Mouse (Mus musculus): ENCODE results near the gene Inpp5a.

Gene Inpp5a

DNA sequence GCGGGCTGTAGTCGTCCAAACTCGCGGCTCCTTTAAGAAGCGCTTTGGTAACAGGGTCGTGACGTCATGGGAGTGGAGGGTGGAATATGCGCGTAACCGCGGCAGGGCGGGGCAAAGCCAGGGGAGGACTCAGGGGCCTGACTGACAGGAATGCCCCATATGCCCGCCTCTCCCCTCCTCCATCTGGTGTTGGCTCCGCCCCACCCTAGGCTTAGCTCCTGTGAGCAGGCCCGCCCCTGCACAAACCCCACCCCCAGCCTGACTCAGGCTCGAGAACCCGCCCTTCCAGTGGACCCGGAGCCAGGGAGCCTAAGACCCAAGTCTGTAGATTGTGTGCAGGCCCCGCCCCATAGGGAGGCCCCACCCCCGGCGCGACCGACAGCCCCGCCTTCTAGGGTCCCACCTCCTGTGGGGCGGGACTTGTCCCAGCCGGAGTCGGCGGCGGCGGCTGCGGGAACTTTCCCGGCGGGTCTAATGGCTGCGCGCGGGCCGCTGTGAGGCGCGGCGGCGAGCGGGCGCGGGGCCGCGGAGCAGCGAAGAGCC lies at the start of gene Inpp5a:
Gene Inpp5a (plus strand): TSS at position 440 of the 543 bp plus-strand sequence.
- peak; percentile 98 to 99 for DNase-seq (ENCODE audit: low spot score in 2 of 2)

DNA sequence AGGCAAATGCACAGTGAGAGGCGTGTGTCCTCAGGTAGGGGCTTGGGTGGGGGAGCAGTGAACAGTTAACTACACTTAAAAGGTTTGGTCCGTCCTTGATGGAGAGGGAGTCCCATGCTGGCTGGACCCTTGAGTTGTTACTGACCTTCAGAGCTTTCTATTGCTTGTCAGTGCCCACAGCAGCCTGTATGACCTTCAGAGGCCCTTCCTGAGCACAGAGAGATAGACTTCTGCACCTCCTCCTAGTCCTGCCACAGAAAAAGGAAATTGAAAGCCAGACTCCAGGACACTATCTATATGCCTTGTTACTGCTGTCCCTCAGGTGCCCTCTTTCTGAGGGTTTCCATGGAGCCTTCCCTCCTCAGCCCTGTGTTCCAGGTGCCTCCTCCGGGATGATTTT lies 49.7 kb upstream of the Inpp5a start:
- no peak for DNase-seq (ENCODE audit: low spot score in 2 of 2)

- DNase-seq (ENCODE audit: low spot score in 2 of 2) = no peak
Observed at GRCm38 (mm10) chr7:139341020-139341660, 47.8 kb upstream of the Inpp5a start.

GRCm38 (mm10) chr7:139342809-139343208 lies 46.1 kb upstream of the Inpp5a start:
- no peak for DNase-seq (ENCODE audit: low spot score in 2 of 2)

DNA sequence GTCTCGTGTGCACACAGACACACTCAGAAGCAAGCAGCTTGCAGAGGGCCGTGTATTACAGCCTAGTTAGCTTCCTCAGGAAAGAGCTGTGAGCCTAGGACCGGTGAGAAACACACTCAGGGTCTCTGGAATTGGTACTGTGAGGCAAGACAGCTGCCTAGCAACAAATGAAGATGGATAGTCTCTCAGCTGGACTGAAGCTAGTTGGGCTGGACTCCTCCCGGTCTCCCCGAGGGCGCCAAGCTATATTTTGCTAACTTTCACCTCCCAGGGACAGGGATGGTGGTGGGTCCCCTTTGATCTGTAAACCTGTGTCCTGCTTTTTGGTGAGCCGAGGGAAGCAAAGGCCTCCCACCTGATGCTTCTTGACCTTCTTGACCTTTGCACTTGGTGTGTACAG lies 41.9 kb upstream of the Inpp5a start:
- no peak for DNase-seq (ENCODE audit: low spot score in 2 of 2)

- DNase-seq (ENCODE audit: low spot score in 2 of 2) = no peak
Observed at GRCm38 (mm10) chr7:139350606-139351005, 38.3 kb upstream of the Inpp5a start.

DNA sequence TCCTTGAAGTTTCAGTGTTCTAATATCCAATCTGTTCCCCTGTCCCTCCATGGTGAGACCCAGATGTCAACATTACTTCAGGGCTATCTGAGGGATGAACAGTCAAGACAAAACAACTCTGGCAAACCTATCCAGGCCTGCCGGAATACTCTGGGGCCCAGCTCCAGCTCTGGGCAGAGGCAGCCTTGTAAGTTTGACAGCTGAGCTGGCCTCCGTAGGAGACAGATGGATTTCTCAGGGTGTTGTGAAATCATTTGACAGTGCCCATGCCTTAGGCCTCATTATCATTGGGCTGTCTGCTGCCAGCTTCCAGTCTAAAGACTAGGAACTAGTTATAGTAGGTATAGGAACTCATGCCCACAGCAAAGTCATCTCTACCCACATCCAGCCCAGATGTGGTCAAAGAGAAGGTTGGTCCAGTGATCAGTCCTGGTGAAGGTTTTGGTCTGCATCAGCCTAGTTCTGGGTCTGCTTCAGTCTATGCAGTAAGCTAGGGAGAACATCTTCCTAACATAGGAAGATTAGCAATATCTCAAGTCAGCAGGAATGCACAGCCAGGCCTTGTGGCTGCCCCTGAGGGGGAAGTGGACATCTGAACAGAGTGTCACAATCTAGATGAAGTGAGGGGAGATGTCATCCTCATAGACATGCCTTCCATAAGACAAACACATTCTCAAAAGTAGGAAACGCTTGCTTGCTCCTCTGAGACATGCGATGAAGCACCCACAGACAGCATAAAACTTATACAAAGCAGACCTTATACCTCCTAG lies 34.4 kb upstream of the Inpp5a start:
- no peak for DNase-seq (ENCODE audit: low spot score in 2 of 2)

- DNase-seq (ENCODE audit: low spot score in 2 of 2) = no peak
Observed at GRCm38 (mm10) chr7:139357043-139357442, 31.9 kb upstream of the Inpp5a start.

GRCm38 (mm10) chr7:139359906-139360305 lies 29.0 kb upstream of the Inpp5a start:
- DNase-seq (ENCODE audit: low spot score in 2 of 2) = no peak

DNA sequence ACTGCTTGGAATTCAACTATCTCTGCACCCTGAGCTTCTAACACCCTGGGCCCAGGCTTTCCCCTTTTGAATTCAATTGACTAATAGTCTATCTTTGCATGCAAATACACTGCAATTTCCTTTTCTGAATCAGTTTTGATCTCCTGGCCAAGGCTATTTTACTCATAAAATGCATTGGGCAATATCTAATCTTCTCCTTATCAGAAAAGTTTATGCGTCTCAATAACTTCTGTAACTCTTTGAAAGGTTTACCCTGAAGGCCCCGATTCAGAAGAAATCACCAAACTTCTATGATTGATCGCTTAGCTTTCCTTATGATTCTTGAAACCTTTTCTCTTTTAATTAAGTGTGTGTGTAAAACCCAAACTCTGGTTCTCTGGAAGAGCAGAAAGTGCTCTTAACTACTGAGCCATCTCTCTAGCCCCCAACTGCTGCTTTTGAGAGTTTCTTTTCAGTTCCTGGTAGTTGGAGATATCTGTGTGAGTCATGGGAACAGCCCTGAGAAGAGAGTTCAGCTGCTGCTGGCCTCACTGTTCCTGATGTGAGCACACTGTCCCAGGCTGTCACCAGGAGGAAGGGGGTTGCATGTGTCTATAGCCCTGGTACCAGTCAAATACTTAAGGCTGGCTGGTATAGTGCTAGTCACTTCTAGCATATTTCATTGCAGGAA lies 27.9 kb upstream of the Inpp5a start:
- DNase-seq (ENCODE audit: low spot score in 2 of 2) = no peak

GRCm38 (mm10) chr7:139361799-139362198 lies 27.1 kb upstream of the Inpp5a start:
- DNase-seq (ENCODE audit: low spot score in 2 of 2) = no peak

DNA sequence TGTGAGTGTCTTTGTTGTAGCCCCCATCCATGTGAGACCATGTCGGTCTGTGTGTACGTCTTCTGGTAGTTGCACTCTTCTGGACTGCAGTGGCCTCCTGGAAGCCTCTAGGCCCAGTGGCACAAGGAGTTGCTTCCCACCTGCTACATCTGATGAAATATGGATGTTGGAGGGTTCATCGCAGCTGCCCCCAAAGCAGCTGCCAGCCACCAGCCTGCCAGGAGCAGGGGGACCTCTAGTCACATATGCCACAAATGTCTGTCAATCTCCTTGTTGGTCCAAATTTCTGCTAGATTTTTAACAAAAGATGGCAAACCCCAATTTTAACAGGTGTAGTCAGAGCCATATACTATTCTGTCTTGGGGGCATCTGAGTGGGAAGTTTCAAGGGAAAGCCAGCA lies 26.4 kb upstream of the Inpp5a start:
- no peak for DNase-seq (ENCODE audit: low spot score in 2 of 2)

DNA sequence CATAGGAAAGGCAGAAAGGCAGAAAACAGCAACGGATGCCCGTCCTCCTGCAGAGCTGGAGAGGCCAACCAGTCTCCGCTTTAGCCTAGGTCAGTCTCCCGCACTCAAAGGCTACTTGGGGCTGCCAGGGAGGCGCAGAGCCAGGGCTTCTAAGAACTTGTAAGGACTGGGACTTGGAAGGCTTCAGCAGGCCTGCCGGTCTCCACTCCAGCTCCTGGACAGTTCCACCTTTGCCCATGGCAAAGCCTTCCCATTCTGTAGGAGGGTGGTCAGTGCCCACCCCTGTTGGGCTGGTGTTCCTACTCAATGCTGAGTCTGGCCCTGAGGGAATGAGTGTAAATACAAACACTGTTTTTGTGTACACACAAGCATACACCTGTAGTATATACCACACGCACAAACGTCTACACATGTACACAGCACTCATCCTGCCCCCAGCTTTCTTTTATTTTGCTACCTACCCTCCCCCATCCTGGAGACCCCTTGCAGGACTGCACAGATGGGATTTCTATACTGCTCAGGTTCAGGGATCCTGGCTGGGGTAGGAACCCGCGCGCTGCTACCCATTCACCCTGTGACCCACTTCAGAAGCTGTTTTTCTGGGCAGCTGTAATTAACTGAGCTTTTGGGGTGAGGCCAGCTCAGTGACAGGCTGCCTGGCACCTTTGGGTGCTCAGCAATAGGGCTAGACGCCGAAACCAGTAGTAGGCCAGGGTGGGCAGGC lies 25.5 kb upstream of the Inpp5a start:
- DNase-seq (ENCODE audit: low spot score in 2 of 2) = no peak

DNA sequence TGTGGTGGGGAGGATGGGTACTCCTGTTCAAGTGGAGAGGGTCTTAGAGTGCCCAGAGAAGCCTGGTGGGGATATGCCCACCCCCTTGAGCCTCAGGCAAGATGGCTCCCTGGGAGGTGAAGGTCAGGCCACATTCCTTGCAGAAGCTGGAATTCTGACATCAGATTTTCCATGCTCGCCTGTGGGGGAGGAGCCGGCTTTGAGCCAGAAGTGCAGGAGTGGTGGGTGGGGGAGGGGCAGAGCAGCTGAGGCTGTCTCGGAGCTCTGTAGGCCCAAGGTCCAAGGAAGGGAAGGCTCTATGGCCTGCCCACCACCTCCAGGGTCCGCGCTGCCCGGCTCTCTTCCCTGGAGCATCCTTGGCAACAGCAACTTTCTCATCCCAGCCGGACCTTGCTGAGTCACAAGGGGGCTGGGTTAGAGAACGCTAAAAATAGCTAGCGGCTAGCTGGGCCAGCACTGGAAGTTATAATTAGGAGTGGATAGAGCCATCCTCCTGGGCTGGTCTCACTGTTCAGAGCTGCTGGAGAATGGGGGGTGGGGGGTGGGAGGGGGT lies 24.8 kb upstream of the Inpp5a start:
- peak; percentile 72 to 81 for DNase-seq (ENCODE audit: low spot score in 2 of 2)

GRCm38 (mm10) chr7:139364936-139365830 lies 23.7 kb upstream of the Inpp5a start:
- DNase-seq (ENCODE audit: low spot score in 2 of 2) = no peak

DNA sequence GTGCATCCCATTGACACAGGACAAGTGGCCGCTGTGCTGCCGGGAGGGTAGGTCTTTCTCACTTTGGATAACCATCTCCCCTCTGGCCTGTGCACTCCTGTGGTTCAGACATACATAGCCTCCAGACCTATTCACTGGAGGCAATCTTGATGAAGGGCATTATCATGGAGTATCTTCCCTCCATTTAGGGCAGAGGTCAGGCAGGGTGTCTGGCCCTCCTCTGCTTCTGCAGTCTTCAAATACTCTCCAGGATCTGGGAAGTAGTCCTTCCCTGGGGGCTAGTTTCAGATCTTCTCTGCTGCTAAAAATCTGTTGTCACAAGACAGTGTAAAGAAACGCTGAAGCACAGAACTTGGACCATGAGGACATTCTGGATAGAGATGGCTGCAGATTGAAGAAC lies 22.8 kb upstream of the Inpp5a start:
- no peak for DNase-seq (ENCODE audit: low spot score in 2 of 2)

DNA sequence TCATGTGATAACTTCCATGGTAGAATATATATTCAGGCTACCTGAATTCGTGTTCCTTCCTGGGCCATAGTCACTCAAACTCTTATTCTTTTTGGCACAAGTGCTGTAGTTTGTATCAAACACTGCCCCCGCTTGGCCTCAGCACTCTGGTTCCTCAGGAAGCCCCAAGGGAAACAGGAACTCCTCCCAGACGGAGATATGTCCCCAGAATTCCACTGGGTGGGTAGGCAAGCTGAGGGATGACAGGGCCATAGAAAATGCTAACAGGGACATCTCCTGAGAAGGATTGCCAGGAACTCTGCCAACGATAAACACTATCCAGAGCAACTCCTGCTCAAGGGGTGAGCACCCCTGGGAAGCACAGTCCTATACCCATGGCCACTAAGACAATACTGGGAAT lies 22.4 kb upstream of the Inpp5a start:
- no peak for DNase-seq (ENCODE audit: low spot score in 2 of 2)

DNA sequence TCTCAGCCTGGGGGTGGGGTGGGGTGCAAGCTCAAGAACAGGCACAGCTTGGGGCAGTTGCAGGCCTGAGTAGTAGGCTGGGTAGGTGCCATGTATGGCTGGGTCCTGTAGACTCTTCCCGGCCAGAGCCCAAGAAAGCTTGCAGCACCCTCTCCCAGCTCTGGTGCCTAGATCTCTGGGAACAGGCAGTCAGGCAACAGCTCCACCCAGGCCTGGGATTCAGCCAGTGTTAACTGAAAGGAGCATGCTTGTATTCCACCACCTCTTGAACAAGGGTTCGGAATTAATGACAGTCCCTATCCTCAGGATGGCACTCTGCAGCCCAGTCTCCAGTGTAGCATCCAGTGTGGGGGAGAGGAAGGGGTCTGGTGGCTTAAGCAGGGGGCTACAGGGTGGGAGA lies 20.7 kb upstream of the Inpp5a start:
- DNase-seq (ENCODE audit: low spot score in 2 of 2) = no peak

GRCm38 (mm10) chr7:139368722-139369380 lies 20.1 kb upstream of the Inpp5a start:
- peak in 1 of 2 experiments; percentile 59 for DNase-seq (ENCODE audit: low spot score in 2 of 2)

- DNase-seq (ENCODE audit: low spot score in 2 of 2) = no peak
Observed at GRCm38 (mm10) chr7:139369501-139370088, 19.3 kb upstream of the Inpp5a start.

Data from urinary bladder, postnatal 4 days (tissue).